ENCODE assay signal across 9 mouse cellular contexts in the genomic region with DNA sequence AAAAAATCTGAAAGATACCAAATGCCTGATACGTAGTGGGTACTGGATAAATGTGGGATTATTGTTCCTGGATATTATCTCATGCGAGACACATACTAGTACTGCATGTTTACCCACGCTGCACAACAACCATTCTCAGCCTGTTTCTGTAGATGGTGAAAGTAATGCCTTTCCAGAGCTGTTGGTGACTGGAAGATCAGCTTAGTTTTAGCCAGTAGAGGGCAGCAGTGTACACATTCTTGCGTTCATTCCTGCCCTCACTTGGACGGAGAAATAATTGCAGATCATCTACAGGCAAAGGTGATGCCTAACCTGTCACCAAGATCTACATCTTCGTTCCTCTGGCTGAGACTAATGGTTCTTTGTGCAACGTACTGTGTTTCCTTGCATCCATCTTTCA.
A peak's percentile ranks its signal among the peaks of the same experiment; 100 is the strongest.
DNase-seq lines count a peak whose midpoint lies in the region; ATAC-seq lines count a peak whose summit lies in the region.
"Had no signal": no experiment of that assay in that cellular context is flagged by ENCODE, and none has a peak within 500 bp of the region (broad histone marks: within the 10 kb centered on the region; RNA-seq: fewer than 3 reads in every experiment).

No protein-coding gene starts in this region.

- no peak overlapping the region for H3K4me2 ChIP-seq in forebrain, embryonic 12.5 days
- H3K4me2 ChIP-seq: limb, embryonic 13.5 days had no signal

- ATAC-seq in forebrain, embryonic 12.5 days (ENCODE audit: low FRiP score): 0 out of 2 replicates have a peak, but pooled peaks have one; percentile 23

- 44% methylated on average over 7 of the region's 7 CpGs for WGBS in forebrain, embryonic 12.5 days

- H3K9me3 ChIP-seq in forebrain, embryonic 12.5 days: no peaks in the 10 kb centered on the region
- H3K9me3 ChIP-seq: limb, embryonic 13.5 days had no signal

- no peak overlapping the region for H3K27ac ChIP-seq in forebrain, embryonic 12.5 days
- H3K27ac ChIP-seq: limb, embryonic 13.5 days had no signal

- H3K36me3 ChIP-seq in forebrain, embryonic 12.5 days (replicated peaks): no peaks in the 10 kb centered on the region
- H3K36me3 ChIP-seq: limb, embryonic 13.5 days had no signal

- no peak overlapping the region for H3K4me3 ChIP-seq in forebrain, embryonic 12.5 days (replicated peaks)
- H3K4me3 ChIP-seq: limb, embryonic 13.5 days had no signal

- DNase-seq in heart, adult 11 months: peak; percentile 60
- DNase-seq in heart, postnatal 25 days (ENCODE audit: low spot score): no peak
- peak; percentile 44 for DNase-seq in CD4-positive helper T cell, adult 2 months (ENCODE audit: low read depth, low spot score)
- DNase-seq in c-Kit-positive CD71-positive TER-119-negative erythroid progenitor cells, embryonic 14.5 days (ENCODE audit: low read depth): peak; percentile 13
- DNase-seq in kidney, postnatal 4 days: peak; percentile 19 to 42
- DNase-seq in lung, postnatal 14 days: peak; percentile 55
- DNase-seq in testis, postnatal 10 days (ENCODE audit: low spot score): peak; percentile 48

- H3K4me1 ChIP-seq in forebrain, embryonic 12.5 days: no peaks in the 10 kb centered on the region
- H3K4me1 ChIP-seq: limb, embryonic 13.5 days had no signal

- intact Hi-C loops in heart, postnatal 25 days (cut with DNase I): no loop called here

- H3K27me3 ChIP-seq in forebrain, embryonic 12.5 days: no peaks in the 10 kb centered on the region
- H3K27me3 ChIP-seq: limb, embryonic 13.5 days had no signal

- no peak overlapping the region for H3K9ac ChIP-seq in forebrain, embryonic 12.5 days
- H3K9ac ChIP-seq: limb, embryonic 13.5 days had no signal
